Mouse (Mus musculus) right cerebral cortex, postnatal 25 days (tissue): Measurements from ENCODE around the gene Syt9.

Experiments used
- DNase-seq: peaks from one replicate; pipeline ENCODE4 v3.0.0; 2022

The Syt9 gene

DNA sequence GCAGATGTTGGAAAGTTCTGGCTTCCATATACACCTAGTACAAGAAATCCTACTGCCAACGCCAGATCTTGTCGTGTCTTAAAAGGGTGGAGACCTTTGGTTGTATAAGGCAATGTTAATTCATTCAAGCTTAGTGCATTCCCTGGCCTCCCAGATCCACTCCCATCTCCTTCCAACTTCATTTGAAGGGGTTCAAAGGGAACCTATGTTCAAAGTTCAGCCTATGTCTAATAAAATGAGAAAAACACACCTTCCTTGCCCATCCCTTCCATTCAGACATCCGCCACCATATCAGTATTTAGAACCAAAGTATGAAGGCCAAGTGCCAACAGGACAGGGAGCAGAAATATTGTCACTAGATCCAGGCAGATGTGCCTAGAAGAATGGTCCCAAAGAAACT lies 177.3 kb downstream of the Syt9 start:
- DNase-seq = no peak

DNA sequence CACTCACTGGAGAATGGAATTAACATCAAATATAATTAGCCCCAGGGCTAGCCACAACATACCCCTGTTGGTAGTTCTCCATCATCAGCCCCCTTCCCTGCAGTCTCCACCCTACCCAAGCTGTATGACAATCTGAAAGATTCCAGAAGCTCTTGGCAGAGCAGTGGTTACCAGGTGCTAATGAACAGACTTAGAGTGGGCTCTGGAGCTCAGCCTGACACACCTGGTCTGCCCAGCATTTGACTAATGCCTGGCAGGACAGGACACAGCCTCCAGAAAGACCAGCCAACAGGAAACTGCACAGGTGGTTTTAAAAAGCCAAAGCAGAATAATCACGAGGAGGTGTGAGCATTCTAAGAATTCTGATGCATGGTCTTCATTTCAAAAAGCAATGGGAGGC lies 182.9 kb downstream of the Syt9 start:
- DNase-seq = no peak

- DNase-seq = no peak
These were observed 185.4 kb downstream of the Syt9 start for GRCm38 (mm10) chr7:107555906-107556305.

- no peak for DNase-seq
These were observed 190.1 kb downstream of the Syt9 start for GRCm38 (mm10) chr7:107560675-107561074.

DNA sequence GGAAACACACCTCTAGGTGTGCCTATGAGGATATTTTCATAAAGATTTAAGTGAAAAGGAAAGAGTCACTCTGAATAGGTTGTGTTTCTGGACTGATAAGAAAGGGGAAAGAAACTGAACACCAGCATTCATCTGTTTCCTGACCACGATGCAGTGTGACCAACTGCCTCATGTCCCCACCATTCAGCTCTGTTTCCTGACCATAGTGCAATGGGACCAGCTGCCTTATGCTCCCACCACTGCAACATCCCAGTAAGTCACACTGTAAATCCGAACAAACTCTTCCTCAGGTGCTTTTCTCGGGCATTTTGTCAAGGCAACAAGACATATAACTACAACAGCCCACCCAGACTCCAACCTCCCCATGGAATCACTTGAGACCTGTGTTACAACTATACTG lies 191.1 kb downstream of the Syt9 start:
- DNase-seq = no peak

DNA sequence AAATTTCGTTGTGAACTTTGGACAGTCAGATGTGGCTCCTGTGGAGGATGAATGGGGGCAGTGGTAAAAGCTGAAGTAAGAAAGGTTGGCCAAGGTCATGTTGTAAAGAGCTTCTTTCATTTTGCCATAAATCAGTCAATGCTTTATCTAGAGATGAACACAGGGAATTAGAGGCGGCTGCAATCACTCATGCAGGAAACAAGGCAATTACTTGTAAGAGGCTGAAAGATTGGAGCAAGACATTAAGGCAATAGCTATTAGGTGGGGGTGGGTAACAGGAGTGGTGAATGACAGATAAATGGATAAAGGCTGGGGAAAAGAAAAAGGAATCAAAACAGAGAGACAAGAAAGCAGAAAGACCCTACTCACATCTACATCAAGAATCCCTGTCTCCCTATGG lies 193.2 kb downstream of the Syt9 start:
- no peak for DNase-seq

GRCm38 (mm10) chr7:107567261-107567671 lies 196.7 kb downstream of the Syt9 start, which contains the start of gene Olfml1:
Gene Olfml1 (plus strand): TSS chr7:107567446.
- DNase-seq = peak; percentile 6

- DNase-seq = no peak
These were observed 197.1 kb downstream of the Syt9 start for GRCm38 (mm10) chr7:107567674-107568073.

DNA sequence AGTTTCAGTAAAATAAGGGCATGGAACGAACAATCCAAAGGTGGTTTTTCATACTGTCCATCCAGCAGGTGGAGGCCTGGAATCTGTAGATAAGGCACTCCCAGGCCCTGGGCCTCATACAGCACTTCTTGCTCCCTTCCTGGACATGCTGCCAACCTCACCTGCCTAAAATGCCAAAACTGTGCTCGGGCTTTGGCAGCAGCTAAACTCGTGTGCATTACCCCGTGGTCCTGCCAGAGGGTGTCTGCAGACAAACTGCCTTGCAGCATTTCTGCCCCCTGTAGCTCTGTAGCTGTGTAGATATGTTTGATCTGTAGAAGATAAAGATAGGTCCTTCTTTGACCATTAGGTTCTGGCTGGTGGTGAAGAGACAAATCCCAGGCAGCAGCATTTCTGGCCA lies 198.4 kb downstream of the Syt9 start:
- DNase-seq = no peak

GRCm38 (mm10) chr7:107573856-107574255 lies 203.3 kb downstream of the Syt9 start:
- no peak for DNase-seq

GRCm38 (mm10) chr7:107574276-107574675 lies 203.7 kb downstream of the Syt9 start:
- DNase-seq = no peak

GRCm38 (mm10) chr7:107592641-107593040 lies 222.1 kb downstream of the Syt9 start:
- DNase-seq = no peak

GRCm38 (mm10) chr7:107593904-107594303 lies 223.4 kb downstream of the Syt9 start:
- DNase-seq = no peak

DNA sequence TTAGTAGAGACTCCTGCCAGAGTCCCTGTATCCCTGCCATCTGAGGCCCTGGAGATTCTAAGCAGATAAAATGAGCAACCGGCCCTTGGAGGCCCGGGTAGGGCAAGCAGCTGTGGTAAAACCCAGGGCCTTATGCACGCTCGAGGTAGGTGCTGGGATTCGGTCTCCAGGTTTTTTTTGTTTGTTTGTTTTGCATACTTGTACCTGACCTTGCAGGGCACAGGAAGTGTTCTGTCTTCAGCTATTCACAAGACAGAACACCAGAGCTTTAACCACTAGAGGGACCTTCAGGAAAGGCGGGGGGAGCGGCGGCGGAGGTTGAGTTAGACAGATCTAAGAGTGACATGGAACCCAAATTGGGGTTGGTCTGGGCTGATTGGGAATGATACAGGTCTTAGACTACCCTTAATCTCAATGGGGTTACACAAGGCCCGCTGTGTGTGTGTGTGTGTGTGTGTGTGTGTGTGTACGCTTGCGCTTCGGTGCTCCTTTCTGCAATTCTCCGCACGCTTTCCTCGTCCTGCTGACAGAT lies 223.9 kb downstream of the Syt9 start:
- peak; percentile 29 for DNase-seq

- peak; percentile 73 for DNase-seq
These were observed 224.4 kb downstream of the Syt9 start, which contains the start of gene Ppfibp2 for GRCm38 (mm10) chr7:107594857-107595402. Gene Ppfibp2 (plus strand): TSS chr7:107595207.

DNA sequence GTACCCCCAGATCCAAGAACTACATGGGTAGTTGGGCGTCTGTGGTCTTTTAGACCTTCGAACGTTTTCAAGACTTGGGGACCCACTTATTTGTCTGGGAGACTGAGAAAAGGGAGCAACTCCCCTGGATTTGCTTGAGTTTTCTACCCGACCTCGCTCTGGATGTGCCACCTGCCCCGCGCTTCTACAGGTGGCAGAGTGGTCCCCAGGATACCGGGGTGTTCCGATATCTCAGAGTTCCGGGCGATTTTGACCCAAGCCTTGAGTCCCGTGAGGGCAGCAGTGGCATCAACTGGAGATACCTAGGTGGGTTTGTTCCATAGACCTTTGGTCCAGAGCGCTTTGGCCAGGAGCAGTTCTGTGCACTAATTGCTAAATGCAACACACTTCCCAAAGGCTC lies 224.9 kb downstream of the Syt9 start:
- no peak for DNase-seq

GRCm38 (mm10) chr7:107596753-107597152 lies 226.2 kb downstream of the Syt9 start:
- no peak for DNase-seq

- no peak for DNase-seq
These were observed 227.4 kb downstream of the Syt9 start for GRCm38 (mm10) chr7:107597956-107598355.
